Mouse (Mus musculus): ENCODE data around the gene Nln.

DNA sequence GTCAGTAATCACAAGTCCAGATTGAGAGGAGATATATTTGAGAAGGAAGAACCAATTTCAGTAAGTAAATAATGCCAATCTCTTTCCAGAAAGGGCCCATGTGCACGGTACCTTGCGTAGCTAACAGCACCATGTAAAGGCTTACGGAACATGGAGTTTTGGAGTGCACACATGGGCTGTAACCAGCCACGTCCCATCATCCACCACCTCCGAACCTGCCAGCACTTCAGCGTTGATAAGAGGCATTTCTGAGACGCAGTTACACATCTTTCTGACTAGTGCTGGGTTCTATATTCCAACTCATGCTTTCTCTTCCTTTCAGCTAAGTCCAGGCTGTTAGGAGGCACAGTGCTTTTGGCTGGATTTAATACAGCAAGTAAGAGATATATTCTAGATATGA is 12.2 kb downstream of the Nln start:
- TF ChIP-seq POLR2A (IDR thresholded peaks at IDR 0.05; ENCODE audit: extremely low read depth, insufficient read depth, low read length) (no peak), CTCF (IDR thresholded peaks at IDR 0.05; ENCODE audit: low read depth, low read length) (no peak)

All from liver, adult 2 months (tissue).